Mouse (Mus musculus) embryonic fibroblast, embryonic 13.5 days (primary cell): ENCODE data around the gene Ptges2.

Experiments
- CTCF ChIP-seq: IDR thresholded peaks from 2 replicates; pipeline ENCODE4 v1.5.1; 2011; ENCODE audit warnings: mild to moderate bottlenecking, control low read depth, low read length, moderate library complexity, borderline replicate concordance; ENCODE audit not compliant: insufficient read depth
- POLR2A ChIP-seq: IDR thresholded peaks from 2 replicates; pipeline ENCODE4 v1.6.1; 2011; ENCODE audit warnings: low read depth, mild to moderate bottlenecking, control low read depth, low read length, moderate library complexity

DNA sequence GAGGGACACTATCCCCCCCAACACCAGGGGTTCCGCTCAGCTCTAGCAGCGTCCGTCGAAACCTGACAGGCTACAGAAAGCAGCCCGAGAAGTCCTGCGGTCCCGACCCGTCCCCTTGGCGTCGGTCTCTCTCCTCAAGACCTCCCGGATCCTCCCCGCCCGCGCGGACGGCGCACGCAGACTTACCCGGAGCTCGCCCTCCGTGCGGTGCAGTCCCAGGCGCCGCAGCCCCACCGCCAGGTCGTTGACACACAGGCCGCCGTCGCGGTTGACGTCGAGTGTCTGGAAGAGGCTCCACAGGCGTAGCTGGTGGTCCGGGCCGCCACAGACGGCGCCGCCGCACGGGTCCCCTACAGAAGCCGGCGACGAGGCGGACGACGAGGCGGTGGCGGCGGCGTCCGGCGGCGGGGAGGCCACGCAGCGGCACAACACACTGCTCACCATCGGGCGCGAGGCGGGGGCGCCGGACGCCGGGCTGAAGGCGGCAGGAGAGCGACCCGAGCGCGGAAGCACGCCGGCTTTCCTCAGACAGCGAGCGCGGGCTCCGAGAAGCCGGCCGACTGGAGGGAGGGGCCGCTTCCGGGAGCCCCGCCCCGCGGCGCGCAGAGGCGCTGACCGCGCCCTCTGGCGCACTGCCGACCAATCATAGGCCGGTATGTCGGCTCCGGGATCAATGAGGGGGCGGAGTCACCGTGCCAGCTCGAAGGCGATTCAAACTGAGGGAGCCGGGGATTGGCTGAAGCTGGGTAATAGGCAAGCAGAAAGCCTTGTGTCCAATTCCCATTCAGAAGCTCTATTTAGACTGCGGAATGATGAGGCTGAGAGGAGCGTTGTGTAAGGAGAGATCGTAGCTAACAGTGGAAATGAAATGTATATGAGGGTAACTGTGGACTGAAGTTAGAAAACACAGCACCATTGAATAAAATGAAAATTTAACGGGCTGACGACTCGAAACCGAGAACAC, 55.5 kb downstream of the Ptges2 start, which contains the start of gene Slc25a25:
- TF ChIP-seq CTCF (no peak), POLR2A (peak; percentile 62)
